Mouse (Mus musculus): ENCODE results near the gene Sbf1. TPM values are rescaled to one million over a fixed set of nuclear protein-coding genes. Genes with fewer than 3 reads are reported as not detected.
A peak's percentile ranks its signal among the peaks of the same experiment; 100 is the strongest.

The Sbf1 gene
- 10 to 100 TPM; 48.1 to 61.0 TPM for total RNA-seq (2021)
- long read RNA-seq, experiment 1, full-length matches to known transcripts = 8 of 46 reads
- long read RNA-seq, experiment 1, partial matches to known transcripts = 5 of 46 reads
- long read RNA-seq, experiment 1, other reads (novel, unspliced or antisense) = 33 of 46 reads
- long read RNA-seq, experiment 2, full-length matches to known transcripts = 17 of 41 reads
- long read RNA-seq, experiment 2, partial matches to known transcripts = 15 of 41 reads
- long read RNA-seq, experiment 2, other reads (novel, unspliced or antisense) = 9 of 41 reads

DNA sequence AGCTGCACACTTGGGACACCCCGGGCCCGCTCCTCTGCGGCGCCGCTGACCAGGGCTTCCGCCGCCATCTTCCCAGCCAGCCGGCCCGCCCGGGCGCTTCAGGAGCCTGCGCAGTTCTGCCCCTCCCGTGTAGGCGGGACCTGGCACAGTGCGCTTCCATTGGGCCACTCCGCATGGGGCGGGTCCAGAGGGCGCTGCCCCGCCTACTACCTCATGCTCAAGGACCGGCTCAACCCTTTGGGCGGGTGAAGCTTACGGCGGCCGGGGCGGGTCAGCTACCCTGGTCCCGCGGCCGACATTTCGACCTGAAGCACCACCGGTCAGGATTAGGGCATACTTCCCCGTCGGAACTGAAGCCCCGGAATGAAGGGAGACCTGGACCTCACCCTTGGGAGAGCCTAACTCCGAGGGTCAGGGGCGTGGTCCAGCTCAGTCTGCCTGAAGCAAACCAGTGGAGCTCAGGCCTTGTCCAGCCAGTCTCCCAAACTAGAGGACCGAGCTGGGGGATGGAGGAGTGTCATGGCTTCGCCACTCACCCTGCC lies at the start of gene Sbf1:
Sbf1 (minus strand) TSS at position 122 of the 542 bp plus-strand sequence.
- peak; percentile 99 for DNase-seq

DNA sequence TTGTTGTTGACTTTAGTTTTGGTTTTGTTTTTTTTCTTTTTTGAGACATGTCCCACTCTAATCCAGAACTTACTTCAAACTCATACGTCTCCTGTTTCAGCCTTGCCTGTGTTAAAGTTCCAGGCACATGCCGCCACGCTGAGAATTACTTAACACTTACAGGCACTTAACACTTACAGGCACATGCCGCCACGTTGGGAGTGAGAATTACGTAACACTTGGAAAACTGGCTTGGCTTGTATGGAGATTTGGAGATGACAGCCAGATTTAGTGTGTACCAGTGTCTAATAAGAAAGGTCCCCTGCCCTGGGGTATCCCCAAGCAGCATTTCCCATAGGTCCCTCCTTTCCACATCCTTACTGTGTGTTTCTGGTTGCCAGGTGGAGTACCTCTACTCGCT lies 47.9 kb upstream of the Sbf1 start:
- DNase-seq = no peak

DNA sequence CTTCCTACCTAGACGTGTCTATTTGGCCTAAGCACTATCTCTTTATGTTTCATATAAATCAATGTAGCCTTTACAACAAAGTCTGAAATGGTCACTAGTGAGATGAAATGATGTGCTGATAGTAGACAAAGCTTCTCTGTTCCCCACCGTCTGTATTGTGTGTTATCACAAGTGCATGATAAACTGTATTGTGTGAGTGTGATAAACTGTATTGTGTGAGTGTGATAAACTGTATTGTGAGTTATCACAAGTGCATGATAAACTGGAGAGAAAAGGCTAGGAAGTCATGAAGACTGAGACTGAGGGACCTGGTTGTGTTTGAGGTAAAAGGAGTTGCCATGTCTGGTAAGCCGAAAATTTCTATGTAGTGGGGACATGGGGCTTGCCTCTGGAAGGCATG lies 43.7 kb upstream of the Sbf1 start:
- DNase-seq = no peak

DNA sequence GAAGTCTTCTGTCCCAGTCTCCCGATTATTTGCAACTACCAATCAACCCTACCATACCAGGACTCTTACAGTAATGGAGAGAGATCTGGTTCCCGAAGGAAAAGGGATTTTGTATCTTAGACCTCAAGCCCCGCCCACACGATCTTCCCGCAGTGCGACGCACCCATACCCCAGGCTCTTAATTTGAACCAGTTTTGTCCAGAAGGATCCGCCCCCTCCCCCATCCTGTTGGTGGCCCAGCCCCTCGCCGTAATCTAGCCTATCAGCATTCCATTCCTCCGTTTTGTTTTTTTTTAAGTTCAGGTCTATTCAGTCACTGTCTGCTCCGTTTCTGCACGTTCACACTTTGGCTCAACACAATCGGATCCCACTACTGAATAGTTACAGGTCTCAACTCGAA lies 41.3 kb upstream of the Sbf1 start:
- peak; percentile 51 for DNase-seq

DNA sequence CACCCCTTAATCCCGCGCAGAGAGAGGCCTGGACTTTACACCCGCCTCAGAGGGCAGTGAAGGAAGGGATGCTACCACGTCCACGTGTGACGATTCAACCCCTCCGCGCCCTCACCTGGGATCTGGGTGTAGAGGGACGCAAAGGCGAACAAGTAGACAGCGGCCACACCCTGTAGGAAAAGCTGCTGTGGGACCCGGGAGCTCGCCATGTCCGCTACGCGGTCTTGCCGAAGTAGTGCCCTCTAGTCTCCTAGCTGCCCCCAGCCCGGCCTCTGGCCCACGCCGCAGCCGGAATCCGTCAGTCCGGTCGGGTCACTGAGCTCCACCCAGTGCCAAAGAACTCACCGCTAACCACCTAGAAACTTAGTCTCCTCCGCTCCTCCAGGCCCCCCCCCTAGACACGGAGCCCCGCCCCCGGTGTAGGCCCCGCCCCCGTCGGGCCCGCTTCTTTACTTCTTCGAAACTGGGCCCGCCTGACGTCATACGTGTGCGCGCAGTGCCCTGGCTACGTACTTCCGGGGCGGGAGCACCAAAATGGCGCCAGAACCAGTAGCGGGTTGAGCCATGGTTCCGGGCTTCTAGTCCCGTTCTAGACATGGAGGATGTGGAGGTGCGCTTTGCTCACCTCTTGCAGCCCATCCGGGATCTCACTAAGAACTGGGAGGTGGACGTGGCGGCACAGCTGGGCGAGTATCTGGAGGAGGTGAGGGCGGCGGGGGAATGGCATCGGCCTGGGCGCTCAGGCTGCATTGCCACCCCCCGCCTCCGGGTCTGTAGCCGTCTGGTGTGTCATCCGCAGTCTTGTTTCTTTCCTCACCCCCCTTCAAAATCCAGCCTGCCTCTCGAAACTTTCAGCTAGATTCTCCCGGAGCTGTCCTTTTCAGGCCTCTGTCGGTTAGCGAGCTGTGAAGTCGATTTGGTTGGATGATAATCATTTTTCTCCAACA lies 40.4 kb upstream of the Sbf1 start, which contains the start of the genes Lmf2 and Ncaph2:
Lmf2 (minus strand) TSS at position 419 of the 947 bp plus-strand sequence.
Ncaph2 (plus strand) TSS at position 479 of the 947 bp plus-strand sequence.
- DNase-seq = peak; percentile 92

DNA sequence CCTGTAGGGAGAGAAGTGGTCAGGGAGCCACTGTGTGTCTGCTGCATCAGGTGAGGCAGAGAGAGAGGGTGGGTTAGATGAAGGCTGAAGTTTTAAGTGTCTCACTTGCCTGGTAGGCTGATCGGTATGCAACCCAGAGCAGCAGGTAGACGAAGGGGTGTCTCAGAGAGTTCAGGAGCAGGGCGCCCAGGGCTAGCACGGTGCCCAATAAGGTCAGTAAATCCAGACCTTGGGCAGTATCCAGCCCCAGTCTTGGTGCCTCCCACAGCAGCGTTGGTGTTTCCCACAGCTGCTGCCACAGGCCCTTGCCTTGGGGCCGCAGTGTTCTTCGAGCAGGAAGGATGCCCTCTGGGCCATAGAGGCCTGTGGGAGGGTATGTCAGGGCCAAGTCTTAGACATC lies 39.3 kb upstream of the Sbf1 start:
- no peak for DNase-seq

DNA sequence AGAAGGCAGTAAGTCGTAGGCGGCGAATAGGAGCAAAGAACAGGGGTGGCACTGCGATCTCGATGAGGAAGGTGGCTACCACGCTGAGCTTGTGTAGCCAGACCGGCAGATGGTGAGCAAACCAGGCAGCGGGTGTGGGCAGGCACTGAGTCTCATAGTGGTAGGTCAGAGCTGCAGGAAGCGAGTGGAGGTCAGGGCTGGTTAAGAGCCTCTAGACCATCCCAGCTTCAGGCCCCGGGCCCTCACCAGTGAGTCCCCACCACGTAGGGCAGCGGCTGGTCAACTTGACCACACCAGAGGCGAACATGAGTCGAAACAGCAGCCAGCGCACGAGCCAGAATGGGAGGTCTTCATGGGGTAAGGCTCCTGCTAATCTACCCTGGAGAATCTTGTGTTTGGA lies 38.7 kb upstream of the Sbf1 start:
- no peak for DNase-seq

DNA sequence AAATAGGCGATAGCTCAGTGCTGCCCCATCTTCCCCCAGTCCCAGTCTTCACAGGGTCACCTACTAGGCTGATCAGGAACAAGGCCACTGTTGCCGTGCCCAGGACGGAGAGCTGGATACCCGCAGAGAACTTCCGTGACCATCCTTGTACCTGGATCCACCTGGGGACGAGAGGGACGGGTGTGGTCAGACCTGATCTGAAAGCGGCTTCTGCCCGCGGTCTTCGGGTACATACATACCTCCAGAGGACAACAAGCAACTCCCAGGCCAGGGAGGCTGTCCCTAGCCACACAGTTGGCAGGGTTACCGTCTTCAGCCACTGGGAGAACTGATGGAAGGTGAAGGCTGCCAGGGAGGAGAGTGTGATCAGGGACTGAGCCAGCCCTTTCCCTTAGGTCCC lies 37.7 kb upstream of the Sbf1 start:
- no peak for DNase-seq

DNA sequence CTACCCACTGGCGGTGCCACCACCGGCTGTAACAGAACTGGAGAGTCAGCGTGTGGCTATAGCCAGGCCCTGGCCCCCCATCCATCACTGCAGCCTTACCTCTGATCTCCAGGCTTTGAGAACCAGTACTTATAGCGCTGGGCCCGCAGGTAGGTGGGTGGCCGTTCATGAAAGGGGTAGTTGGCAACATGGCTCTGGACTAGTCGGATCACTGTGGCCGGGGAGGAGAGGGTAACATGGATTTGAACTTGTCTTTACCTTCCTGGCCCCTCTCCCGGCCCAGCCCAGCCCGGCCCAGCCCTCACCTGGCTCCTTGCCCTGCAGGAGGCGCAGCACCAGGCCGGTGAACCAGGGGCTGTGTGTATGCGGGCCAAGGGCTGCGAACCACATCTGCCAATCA lies 36.9 kb upstream of the Sbf1 start:
- no peak for DNase-seq

DNA sequence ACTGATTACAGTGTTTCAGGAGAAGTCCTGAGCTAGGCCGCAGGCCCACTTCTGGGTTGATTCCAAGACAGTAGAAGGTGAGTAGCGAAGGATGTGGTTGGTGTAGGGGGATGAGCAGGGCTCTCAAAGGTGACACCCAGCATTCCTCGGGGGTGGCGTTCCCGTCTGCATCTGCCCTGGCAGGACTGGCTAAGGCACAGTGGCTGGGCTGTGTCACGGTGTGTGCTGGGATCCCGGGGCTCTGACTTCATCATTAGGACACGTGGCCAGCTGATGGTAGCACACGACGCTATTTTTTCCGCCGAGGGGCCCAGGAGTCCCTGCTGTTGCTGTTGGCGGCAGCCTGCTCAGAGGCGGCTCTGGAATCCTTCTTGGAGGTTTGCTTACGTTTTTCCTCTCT lies 36.2 kb upstream of the Sbf1 start:
- DNase-seq = no peak

DNA sequence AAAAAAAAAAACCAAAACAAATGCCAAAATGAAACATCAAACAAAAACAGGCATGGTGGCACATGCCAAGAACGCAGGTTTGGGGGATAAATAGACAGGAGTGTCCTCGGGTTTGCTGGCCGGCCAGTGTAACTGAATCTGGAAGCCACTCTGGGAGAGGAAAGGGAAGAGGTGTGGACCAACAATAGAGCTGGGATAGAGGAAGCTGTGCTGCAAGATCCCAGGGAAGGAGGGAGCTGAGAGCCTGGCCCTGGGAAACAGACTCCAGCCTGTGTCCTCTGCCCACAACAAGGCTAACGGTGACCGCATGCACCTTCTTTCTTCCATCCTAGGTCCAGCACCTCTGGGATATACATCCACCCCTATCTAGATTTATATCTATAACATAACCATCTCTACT lies 35.3 kb upstream of the Sbf1 start:
- DNase-seq = no peak

DNA sequence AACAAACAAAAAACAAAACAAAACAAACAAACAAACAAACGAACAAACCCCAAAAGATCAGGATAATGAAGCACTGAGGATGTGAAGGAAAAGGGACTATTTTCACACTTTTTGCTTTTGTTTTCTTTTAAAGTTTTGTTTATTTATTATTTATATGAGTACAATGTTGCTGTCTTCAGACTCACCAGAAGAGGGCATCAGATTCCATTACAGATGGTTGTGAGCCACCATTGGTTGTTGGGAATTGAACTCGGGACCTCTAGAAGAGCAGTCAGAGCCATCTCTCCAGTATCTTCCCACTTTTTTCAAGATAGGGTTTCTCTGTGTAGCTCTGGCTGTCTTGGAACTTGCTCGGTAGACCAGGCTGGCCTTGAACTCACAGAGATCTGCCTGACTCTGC lies 28.2 kb upstream of the Sbf1 start:
- DNase-seq = no peak

DNA sequence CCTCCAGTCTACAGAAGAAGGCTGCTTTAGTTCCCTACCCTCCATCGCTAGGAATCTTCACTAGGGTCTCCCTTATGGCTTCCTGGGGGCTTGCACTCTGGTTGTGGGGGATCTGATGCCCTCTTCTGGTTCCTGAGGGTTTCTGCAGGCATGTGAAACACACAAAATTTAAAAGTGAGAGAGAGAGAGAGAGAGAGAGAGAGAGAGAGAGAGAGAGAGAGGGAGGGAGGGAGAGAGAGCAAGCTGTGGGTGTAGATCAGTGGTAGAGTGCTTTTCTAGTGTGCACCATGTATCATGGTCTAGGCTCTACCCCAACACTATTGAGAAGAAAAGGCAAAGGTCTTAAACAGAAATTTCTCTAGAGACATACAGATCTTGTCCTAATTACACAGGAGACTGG lies 26.6 kb upstream of the Sbf1 start:
- DNase-seq = no peak

DNA sequence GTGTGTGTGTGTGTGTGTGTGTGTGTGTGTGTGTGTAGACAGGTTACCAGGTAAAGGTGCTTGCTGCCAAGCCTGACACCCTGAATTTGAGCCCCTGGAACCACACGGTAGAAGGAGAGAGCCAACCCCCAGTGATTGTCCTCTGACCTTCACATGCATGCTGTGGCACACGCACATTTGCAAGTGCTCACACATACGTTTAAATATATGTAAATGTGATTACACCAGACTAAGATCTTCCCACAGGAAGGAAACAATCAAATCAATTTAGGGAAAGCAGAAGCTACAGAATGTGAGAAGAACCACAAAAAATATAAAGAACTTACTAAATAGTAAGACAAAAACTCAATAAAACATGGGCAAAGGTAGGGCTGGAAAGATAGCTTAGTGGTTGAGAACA lies 25.0 kb upstream of the Sbf1 start:
- DNase-seq = no peak

DNA sequence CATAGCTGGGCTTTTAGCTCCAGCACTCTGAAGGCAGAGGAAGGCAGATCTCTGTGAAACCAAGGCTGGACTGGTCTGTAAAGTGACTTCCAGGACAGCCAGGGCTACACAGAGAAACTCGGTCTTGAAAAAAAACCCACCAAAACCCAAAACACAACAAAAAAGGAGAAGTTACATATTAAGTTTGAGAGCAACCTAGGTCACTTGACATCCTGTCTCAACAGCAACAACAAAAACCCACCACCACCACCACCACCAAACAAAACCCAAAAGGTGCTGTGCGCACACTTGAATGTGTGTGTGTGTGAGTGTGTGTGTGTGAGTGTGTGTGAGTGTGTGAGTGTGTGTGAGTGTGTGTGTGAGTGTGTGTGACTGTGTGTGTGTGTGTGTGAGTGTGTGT lies 24.6 kb upstream of the Sbf1 start:
- DNase-seq = no peak

DNA sequence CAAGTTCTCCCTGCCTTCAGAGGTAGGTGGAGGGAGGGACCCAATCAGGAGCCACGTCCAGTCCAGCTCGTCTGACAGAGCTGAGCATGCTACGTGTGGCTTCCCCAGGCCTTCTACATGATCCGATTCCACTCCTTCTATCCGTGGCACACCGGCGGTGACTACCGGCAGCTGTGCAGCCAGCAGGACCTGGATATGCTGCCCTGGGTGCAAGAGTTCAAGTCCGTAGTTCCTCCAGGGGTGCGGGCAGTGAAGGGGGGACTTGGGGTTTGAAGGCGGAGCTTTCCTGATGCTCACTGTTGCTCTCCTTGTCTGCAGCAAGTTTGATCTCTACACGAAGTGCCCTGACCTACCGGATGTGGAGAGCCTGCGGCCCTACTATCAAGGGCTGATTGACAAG lies 21.3 kb upstream of the Sbf1 start:
- DNase-seq = no peak

DNA sequence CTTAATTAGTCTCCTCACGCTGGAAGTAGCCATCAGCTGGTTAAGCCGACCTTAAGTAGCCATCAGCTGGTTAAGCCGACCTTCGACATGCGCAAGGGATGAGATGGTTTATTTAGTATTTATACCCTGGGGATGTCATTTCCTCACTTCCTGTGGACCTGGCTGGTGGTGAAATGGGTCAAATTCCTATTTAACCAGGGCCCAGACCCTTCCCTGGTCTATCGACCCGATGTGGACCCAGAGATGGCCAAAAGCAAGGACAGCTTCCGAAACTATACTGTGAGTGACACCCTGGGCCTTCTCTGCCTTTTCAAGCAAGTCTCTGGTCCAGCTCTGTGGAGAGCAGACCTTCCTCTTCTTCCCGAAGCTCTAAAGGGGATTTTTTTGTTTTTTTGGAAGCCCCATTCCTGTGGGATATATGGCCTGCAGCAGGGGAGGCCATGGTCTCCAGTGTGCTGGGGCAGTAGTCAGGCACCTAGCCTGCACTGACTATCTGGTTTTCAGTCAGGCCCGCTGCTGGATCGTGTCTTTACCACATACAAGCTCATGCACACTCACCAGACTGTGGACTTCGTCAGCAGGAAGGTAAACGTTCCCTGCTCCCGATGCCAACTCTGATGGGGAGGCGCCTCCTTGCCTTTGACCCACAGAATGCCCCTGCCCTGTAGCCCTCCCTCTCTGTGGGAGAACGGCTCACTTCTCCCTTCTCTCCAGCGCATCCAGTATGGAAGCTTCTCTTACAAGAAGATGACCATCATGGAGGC lies 19.8 kb upstream of the Sbf1 start:
- no peak for DNase-seq

DNA sequence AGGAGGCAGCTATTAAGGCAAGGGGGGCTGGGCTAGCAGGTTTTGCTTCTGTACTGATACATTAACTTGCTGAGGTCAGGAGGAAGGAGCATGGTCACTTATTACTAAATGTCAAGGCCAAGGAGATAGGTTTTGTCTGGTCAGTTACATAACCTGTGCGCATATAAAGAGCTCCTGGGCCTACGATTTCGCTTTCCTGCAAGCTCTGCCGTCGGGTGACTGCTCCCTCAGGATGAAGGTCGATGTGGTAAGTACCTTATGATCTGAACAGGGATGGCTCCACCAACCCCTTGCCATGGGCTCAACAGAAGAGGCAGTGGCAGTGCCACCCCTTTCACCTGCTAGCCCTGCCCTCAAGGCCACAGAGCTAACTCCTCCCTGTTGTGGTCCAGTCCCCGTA lies 19.2 kb upstream of the Sbf1 start, which contains the start of gene Miox:
Miox (plus strand) TSS at position 128 of the 400 bp plus-strand sequence.
- DNase-seq = no peak

DNA sequence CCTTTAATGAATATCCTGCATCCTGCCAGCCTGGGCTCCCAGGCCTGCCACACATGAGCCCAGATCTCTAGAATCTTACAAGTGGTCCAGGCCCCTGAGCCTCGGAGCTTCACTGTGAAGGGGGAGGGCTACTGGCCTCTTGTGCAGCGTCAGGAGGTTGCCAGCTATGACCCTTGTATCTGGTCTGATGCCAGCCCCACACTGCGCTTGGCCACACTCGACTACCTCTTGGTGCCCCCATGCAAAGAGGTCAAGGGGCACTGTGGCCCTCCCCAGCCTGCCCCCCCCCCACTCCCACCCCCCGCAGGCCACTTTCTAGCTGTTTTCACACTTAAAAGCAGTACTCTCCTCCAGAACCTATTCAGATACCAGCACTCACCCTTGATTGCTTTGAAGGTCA lies 11.3 kb upstream of the Sbf1 start:
- no peak for DNase-seq

DNA sequence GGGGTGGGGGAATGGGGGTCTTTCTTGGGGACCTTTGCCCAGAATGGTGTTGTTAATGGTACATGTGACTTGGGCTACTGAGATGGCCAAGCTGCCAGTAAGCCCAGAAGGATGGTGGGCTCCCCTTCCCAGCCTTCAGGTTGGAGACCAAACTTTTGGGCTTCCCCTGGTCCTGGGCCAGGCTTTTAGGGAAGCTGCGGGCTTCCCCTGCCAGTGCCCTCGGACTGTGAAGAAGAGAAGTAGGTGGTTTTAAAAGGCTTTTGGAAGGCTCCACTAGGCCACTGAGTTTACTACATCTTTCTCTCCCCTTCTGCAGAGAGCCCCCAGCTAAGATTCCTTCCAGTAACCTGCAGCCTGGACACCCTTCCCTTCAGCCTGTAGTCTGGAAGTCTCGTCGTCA lies 8.5 kb upstream of the Sbf1 start:
- no peak for DNase-seq

DNA sequence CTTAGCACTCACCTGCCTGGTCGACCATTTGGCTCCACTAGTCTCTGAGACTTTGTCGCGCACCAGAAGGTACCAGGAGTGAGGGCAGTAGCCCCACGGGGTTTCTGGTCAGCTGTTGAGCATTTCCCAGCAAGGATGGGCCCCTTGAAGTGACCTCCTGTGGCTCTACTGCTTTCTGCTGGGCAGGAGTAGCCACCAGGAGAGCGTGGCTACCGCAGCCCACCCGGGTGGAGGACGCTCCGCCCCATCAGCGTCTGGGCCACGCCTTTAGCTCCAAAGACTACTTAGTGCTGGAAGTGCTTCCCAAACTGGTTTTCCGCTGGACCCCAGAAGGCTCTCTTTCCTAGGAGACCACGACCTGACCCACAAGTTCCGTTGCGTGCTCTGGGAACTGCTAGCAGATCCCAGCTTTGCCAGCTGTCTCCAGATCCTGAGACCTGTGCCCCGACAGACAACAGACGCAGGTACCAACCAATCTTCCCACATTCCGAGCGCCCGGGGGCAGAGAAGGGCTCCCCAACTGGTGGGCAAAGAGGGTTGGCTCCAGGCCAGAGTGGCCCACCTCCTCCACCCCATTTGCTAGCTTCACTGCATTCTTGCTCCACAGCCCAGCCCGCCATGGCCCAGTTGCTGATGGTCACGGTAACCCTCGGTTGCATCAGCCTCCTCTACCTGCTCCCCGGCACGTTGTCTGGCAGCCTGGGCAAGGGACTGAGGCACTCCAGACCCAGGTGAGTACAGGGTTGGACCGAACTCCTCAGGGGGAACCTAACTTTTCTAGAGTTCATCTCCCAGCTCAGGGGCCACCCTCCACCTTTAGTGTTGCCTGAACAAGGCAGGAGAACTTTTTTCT lies 7.8 kb upstream of the Sbf1 start, which contains the start of gene Adm2:
Adm2 (plus strand) TSS at position 51 of the 853 bp plus-strand sequence.
- DNase-seq = no peak
